Mouse (Mus musculus) sigmoid colon, adult 10 weeks (tissue): ENCODE data around the gene Anxa10. TPM values are rescaled to one million over a fixed set of nuclear protein-coding genes. Genes with fewer than 3 reads are reported as not detected.

ENCODE experiments used
- polyA plus RNA-seq: library from polyadenylated mRNA; stranded (reverse); fragments of 350-450 nt; fragmentation: Illumina TruSeq; extraction: RNeasy Lipid Tissue Mini Kit (QIAGEN cat#74804); gene quantifications from one replicate; pipeline ENCODE4 v1.2.3, GENCODE M21; 2014; ENCODE audit warnings: low read depth, low replicate concordance

Anxa10 gene
- not detected for polyA plus RNA-seq

GRCm38 (mm10) chr8:62123098-62123497, at the start of gene Anxa10:
Gene Anxa10, minus strand, starts transcription at chr8:62123150.

Other genes with a start within 250 kb of the Anxa10 start
- 107 TPM for gene Palld, start 220.5 kb downstream of the Anxa10 start, polyA plus RNA-seq
- gene Ddx60, start 195.1 kb downstream of the Anxa10 start, polyA plus RNA-seq = 45.2 TPM